Mouse (Mus musculus): ENCODE measurements around the gene Cldn13.

- TF ChIP-seq CTCF (IDR thresholded peaks at IDR 0.05; ENCODE audit: borderline replicate concordance, insufficient read depth, low read length) (no peak), POLR2A (IDR thresholded peaks at IDR 0.05; ENCODE audit: low read depth, low read length) (no peak)
These were observed 31.5 kb upstream of the Cldn13 start, which contains the start of gene Cldn4 for GRCm38 (mm10) chr5:134946857-134947255.
